Mouse (Mus musculus) CH12.LX (cell line): ENCODE measurements around the gene Pgm3. TPM values are rescaled to one million over a fixed set of nuclear protein-coding genes. Genes with fewer than 3 reads are reported as not detected.

Source experiments
- DNase-seq: peaks from one replicate; pipeline ENCODE4 v3.0.0-alpha.2; 2013; ENCODE audit errors: extremely low read depth
- H3K27ac ChIP-seq: 2 replicates; pipeline ENCODE4 v1.5.1; 2012; ENCODE audit warnings: low read depth, mild to moderate bottlenecking, control low read depth, moderate library complexity; ENCODE audit not compliant: insufficient read depth
- H3K27me3 ChIP-seq: replicated peaks from 2 replicates; pipeline ENCODE3; 2012; ENCODE audit warnings: inconsistent platforms
- H3K36me3 ChIP-seq, 2 experiments: replicated peaks in 1 of 2; 2 replicates each; pipeline versions ENCODE3 to v1.6.1; 2012; ENCODE audit warnings: inconsistent platforms in 1 of 2, low read length in 1 of 2, mild to moderate bottlenecking in 1 of 2, mixed read lengths in 1 of 2, moderate library complexity in 1 of 2; ENCODE audit not compliant: control insufficient read depth in 1 of 2, insufficient read depth in 1 of 2
- H3K4me1 ChIP-seq, 2 experiments: 2 replicates each; pipeline ENCODE4 v1.6.1; 2012; ENCODE audit warnings: inconsistent platforms in 1 of 2, moderate library complexity in 1 of 2; ENCODE audit not compliant: insufficient read depth in 2 of 2, control insufficient read depth in 1 of 2
- H3K4me2 ChIP-seq: 2 replicates; pipeline ENCODE4 v1.6.1; 2012; ENCODE audit warnings: low read depth, mild to moderate bottlenecking, control low read depth; ENCODE audit not compliant: poor library complexity, insufficient read depth, severe bottlenecking
- H3K4me3 ChIP-seq, 3 experiments: fragments of 150-350 bp in 1 of 3; sonication (generic) in 1 of 3; replicated peaks in 1 of 3; 2 replicates each; pipeline versions ENCODE3 to v1.5.1; 2011 to 2012; ENCODE audit warnings: low read depth in 2 of 3, low read length in 2 of 3, mild to moderate bottlenecking in 2 of 3, moderate library complexity in 2 of 3, control low read depth in 1 of 3, improper control_type of control experiment in 1 of 3, inconsistent platforms in 1 of 3, mixed read lengths in 1 of 3; ENCODE audit not compliant: poor library complexity in 1 of 3
- H3K79me2 ChIP-seq: replicated peaks from 2 replicates; pipeline ENCODE4 v1.6.1; 2012; ENCODE audit warnings: mild to moderate bottlenecking, moderate library complexity; ENCODE audit not compliant: control insufficient read depth, poor library complexity, insufficient read depth, severe bottlenecking; ENCODE audit errors: extremely low read depth
- H3K9ac ChIP-seq: 2 replicates; pipeline ENCODE4 v1.6.1; 2012; ENCODE audit warnings: low read depth, mild to moderate bottlenecking, control low read depth, moderate library complexity; ENCODE audit not compliant: insufficient read depth
- H3K9me3 ChIP-seq: replicated peaks from 2 replicates; pipeline ENCODE3; 2012; ENCODE audit warnings: low read length, inconsistent platforms, mixed read lengths
- CTCF ChIP-seq, 2 experiments: IDR thresholded peaks in 1 of 2; conservative IDR thresholded peaks in 1 of 2; 2 replicates each; pipeline ENCODE4 v1.5.1; 2011 to 2012; ENCODE audit warnings: low read depth in 2 of 2, low read length in 2 of 2, improper control_type of control experiment in 1 of 2, inconsistent platforms in 1 of 2, mild to moderate bottlenecking in 1 of 2, moderate library complexity in 1 of 2
- E2F4 ChIP-seq: IDR thresholded peaks from 2 replicates; pipeline ENCODE4 v1.6.1; 2011; ENCODE audit warnings: low read depth, low read length, improper control_type of control experiment; ENCODE audit not compliant: insufficient replicate concordance
- EP300 ChIP-seq: IDR thresholded peaks from 2 replicates; pipeline ENCODE4 v1.6.1; 2011; ENCODE audit warnings: low read length, improper control_type of control experiment
- GABPA ChIP-seq: IDR thresholded peaks from 2 replicates; pipeline ENCODE4 v1.6.1; 2012; ENCODE audit warnings: low read depth, low read length, improper control_type of control experiment, inconsistent platforms; ENCODE audit not compliant: insufficient replicate concordance
- IRF4 ChIP-seq: IDR thresholded peaks from 2 replicates; pipeline ENCODE4 v1.6.1; 2014; ENCODE audit warnings: low read depth, mild to moderate bottlenecking, inconsistent platforms, low read length, improper control_type of control experiment
- JUN ChIP-seq: IDR thresholded peaks from 2 replicates; pipeline ENCODE4 v1.6.1; 2011; ENCODE audit warnings: low read depth, mild to moderate bottlenecking, low read length, improper control_type of control experiment, moderate library complexity; ENCODE audit not compliant: insufficient read depth
- JUND ChIP-seq: conservative IDR thresholded peaks from 2 replicates; pipeline ENCODE4 v1.6.1; 2011; ENCODE audit warnings: low read depth, low read length, improper control_type of control experiment
- KAT2A ChIP-seq: IDR thresholded peaks from 2 replicates; pipeline ENCODE4 v1.6.1; 2012; ENCODE audit warnings: low read length, improper control_type of control experiment, inconsistent platforms; ENCODE audit not compliant: insufficient replicate concordance
- MAFK ChIP-seq: IDR thresholded peaks from 2 replicates; pipeline ENCODE4 v1.6.1; 2011; ENCODE audit warnings: low read length, improper control_type of control experiment; ENCODE audit not compliant: insufficient replicate concordance
- MYC ChIP-seq: IDR thresholded peaks from 2 replicates; pipeline ENCODE4 v1.6.1; 2011; ENCODE audit warnings: low read depth, mild to moderate bottlenecking, improper control_type of control experiment, low read length
- NRF1 ChIP-seq: IDR thresholded peaks from 2 replicates; pipeline ENCODE4 v1.6.1; 2014; ENCODE audit warnings: low read depth, mild to moderate bottlenecking, inconsistent platforms, low read length, improper control_type of control experiment, moderate library complexity
- PAX5 ChIP-seq: IDR thresholded peaks from 2 replicates; pipeline ENCODE4 v1.6.1; 2012; ENCODE audit warnings: low read length, inconsistent platforms, mixed read lengths
- RAD21 ChIP-seq: IDR thresholded peaks from 2 replicates; pipeline ENCODE4 v1.6.1; 2011; ENCODE audit warnings: low read depth, mild to moderate bottlenecking, low read length, improper control_type of control experiment, moderate library complexity
- RCOR1 ChIP-seq: conservative IDR thresholded peaks from 2 replicates; pipeline ENCODE4 v1.6.1; 2012; ENCODE audit warnings: low read depth, mild to moderate bottlenecking, inconsistent platforms, low read length, improper control_type of control experiment
- SIN3A ChIP-seq: IDR thresholded peaks from 2 replicates; pipeline ENCODE4 v1.6.1; 2012; ENCODE audit warnings: low read length, improper control_type of control experiment, inconsistent platforms
- SMC3 ChIP-seq: IDR thresholded peaks from 2 replicates; pipeline ENCODE4 v1.6.1; 2011; ENCODE audit warnings: low read depth, low read length, improper control_type of control experiment
- TBP ChIP-seq: conservative IDR thresholded peaks from 2 replicates; pipeline ENCODE4 v1.6.1; 2011; ENCODE audit warnings: low read depth, low read length, improper control_type of control experiment
- UBTF ChIP-seq: IDR thresholded peaks from 2 replicates; pipeline ENCODE4 v1.6.1; 2012; ENCODE audit warnings: low read depth, mild to moderate bottlenecking, inconsistent platforms, low read length, improper control_type of control experiment, moderate library complexity
- ZKSCAN1 ChIP-seq: IDR thresholded peaks from 2 replicates; pipeline ENCODE4 v1.6.1; 2012; ENCODE audit warnings: low read depth, inconsistent platforms, low read length, improper control_type of control experiment, borderline replicate concordance
- ZMIZ1 ChIP-seq: IDR thresholded peaks from 2 replicates; pipeline ENCODE4 v1.6.1; 2012; ENCODE audit warnings: low read depth, mild to moderate bottlenecking, inconsistent platforms, low read length, improper control_type of control experiment
- ZNF384 ChIP-seq: IDR thresholded peaks from 2 replicates; pipeline ENCODE4 v1.6.1; 2012; ENCODE audit warnings: low read depth, low read length, improper control_type of control experiment, inconsistent platforms
- dilution Hi-C: fragments of 300-500 bp; cut with MboI; formaldehyde crosslinking; loops from 2 replicates; pipeline ENCODE4 v1.14.3; 2020; ENCODE audit warnings: low sequenced_read_pairs; ENCODE audit not compliant: extremely low pct_unique_long_range_greater_than_20kb, extremely low pct_ligation_motif_present
- in situ Hi-C: fragments of 300-500 bp; cut with MboI; formaldehyde crosslinking; loops from 3 replicates; pipeline ENCODE4 v1.14.3; 2019; ENCODE audit warnings: low sequenced_read_pairs, low pct_ligation_motif_present, low pct_unique_long_range_greater_than_20kb, mixed read lengths
- polyA plus RNA-seq: library from polyadenylated mRNA; unstranded; fragments of >175 nt; gene quantifications from 2 replicates; pipeline ENCODE4 v1.2.1, GENCODE M21; 2012; ENCODE audit warnings: low read depth; ENCODE audit not compliant: insufficient read length
- total RNA-seq, 2 experiments: library from RNA; depleted of rRNA; stranded (reverse); fragments of 300-350 nt in 1 of 2; fragments of >200 nt in 1 of 2; gene quantifications; 2 replicates each; pipeline ENCODE4 v1.2.3; 2012 to 2014

Pgm3 gene
- total and polyA plus RNA-seq, 3 experiments: 27.4 to 31.5 (median 28.8) TPM

- no peak for TF ChIP-seq CTCF (conservative IDR thresholded peaks at IDR 0.05 in 1 of 2, IDR thresholded peaks at IDR 0.05 in 1 of 2; ENCODE audit: low read depth in 2 of 2, low read length in 2 of 2)
- TF ChIP-seq KAT2A: no peak
- TF ChIP-seq EP300: no peak
- no peak for TF ChIP-seq JUN
- TF ChIP-seq GABPA: no peak
- TF ChIP-seq E2F4: no peak
- TF ChIP-seq PAX5: no peak
- no peak for TF ChIP-seq TBP
- no peak for TF ChIP-seq MYC
- no peak for TF ChIP-seq ZKSCAN1
- no peak for TF ChIP-seq NRF1
- TF ChIP-seq RCOR1: no peak
- no peak for TF ChIP-seq ZMIZ1
- no peak for TF ChIP-seq JUND
- TF ChIP-seq IRF4: no peak
- TF ChIP-seq ZNF384: no peak
- TF ChIP-seq SIN3A: no peak
- no peak for TF ChIP-seq MAFK
- no peak for TF ChIP-seq RAD21
- no peak for TF ChIP-seq SMC3
- no peak for DNase-seq
- no peak overlapping the region for H3K4me3 ChIP-seq
- peaks cover 0 to 20% of the 10 kb centered on the region in 2 experiments; a peak in 2 of 4 replicates for H3K4me1 ChIP-seq
- in situ Hi-C loops (no loop called here), dilution Hi-C loops (no loop called here)
- no peak overlapping the region for H3K9ac ChIP-seq
- H3K9me3 ChIP-seq: no peaks in the 10 kb centered on the region
- H3K27ac ChIP-seq: no peak overlapping the region
- H3K79me2 ChIP-seq: no peaks in the 10 kb centered on the region
- H3K4me2 ChIP-seq: no peak overlapping the region
- peaks cover 18 to 53% of the 10 kb centered on the region in 2 experiments for H3K36me3 ChIP-seq
- no peaks in the 10 kb centered on the region for H3K27me3 ChIP-seq
Measured at GRCm38 (mm10) chr9:86525600-86525999, 46.0 kb downstream of the Pgm3 start.

DNA sequence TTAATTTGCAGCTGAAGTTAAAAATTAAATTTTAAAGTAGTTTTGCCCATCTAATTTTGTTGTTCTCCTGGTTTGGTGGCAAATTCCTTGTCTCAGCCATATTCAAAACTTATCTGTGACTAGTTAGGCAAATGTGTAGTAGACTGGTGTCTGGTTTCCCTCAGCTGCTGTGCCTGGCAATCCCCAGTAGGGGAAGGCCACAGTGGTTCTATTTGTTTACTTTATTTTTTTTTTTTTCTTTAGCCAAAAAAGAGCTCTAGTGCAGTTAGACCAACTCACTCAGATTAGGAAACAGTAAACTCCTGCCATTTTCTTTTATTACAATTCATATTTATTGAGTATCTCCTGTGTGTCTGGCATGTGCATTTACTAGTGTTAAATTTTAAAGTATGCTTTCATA, 49.3 kb downstream of the Pgm3 start:
- Histone ChIP-seq H3K4me2 (no peak overlapping the region), H3K27me3 (no peaks in the 10 kb centered on the region), H3K36me3 (peaks cover 28 to 67% of the 10 kb centered on the region in 2 experiments), H3K9me3 (no peaks in the 10 kb centered on the region), H3K4me1 (peaks cover 0 to 20% of the 10 kb centered on the region in 2 experiments; a peak in 2 of 4 replicates), H3K27ac (no peak overlapping the region), H3K79me2 (no peaks in the 10 kb centered on the region), H3K4me3 (no peak overlapping the region), H3K9ac (no peak overlapping the region)
- DNase-seq: peak; percentile 33
- in situ Hi-C loops: no loop called here
- dilution Hi-C loops: no loop called here
- TF ChIP-seq GABPA (no peak), ZNF384 (peak; percentile 81), CTCF (conservative IDR thresholded peaks at IDR 0.05 in 1 of 2, IDR thresholded peaks at IDR 0.05 in 1 of 2; ENCODE audit: low read depth in 2 of 2, low read length in 2 of 2) (0 out of 4 replicates have a peak, but pooled peaks of 1 of the 2 experiments have one; percentile 5), UBTF (no peak)
